Mouse (Mus musculus) splenic B cell, adult 2 months (primary cell): ENCODE measurements around the gene Tbc1d16.
A peak's percentile ranks its signal among the peaks of the same experiment; 100 is the strongest.
"Not testable (repeated sequence)": the region's sequence is repeated elsewhere in the genome, so short reads cannot be mapped to it uniquely, and the experiment has no call there.

ENCODE experiments used
- DNase-seq: peaks from one replicate; pipeline ENCODE4 v3.0.0-alpha.2; 2011; ENCODE audit warnings: low read depth, low spot score
- H3K27me3 ChIP-seq: 2 replicates; pipeline ENCODE4 v1.6.1; 2012; ENCODE audit warnings: mild to moderate bottlenecking, low read length, moderate library complexity, mixed read lengths; ENCODE audit not compliant: control insufficient read depth, poor library complexity, insufficient read depth, severe bottlenecking
- H3K36me3 ChIP-seq: 2 replicates; pipeline ENCODE4 v1.6.1; 2012; ENCODE audit warnings: mild to moderate bottlenecking, low read length, moderate library complexity, mixed read lengths; ENCODE audit not compliant: control insufficient read depth, poor library complexity, insufficient read depth, severe bottlenecking

Tbc1d16 gene

GRCm38 (mm10) chr11:119228091-119228781 is at the start of gene Tbc1d16, which contains the start of gene Ccdc40:
Gene Tbc1d16 (minus strand): TSS chr11:119228499.
Gene Ccdc40 (plus strand): TSS chr11:119228572.
- DNase-seq, result peak; percentile 68
- Histone ChIP-seq H3K27me3 (no peaks in the 10 kb centered on the region), H3K36me3 (no peaks in the 10 kb centered on the region)

- Histone ChIP-seq H3K36me3 (peaks cover 3% of the 10 kb centered on the region; the same call in 1 of the 2 replicates), H3K27me3 (no peaks in the 10 kb centered on the region)
- peak; percentile 37 for DNase-seq
These were observed 45.1 kb upstream of the Tbc1d16 start for GRCm38 (mm10) chr11:119273186-119273930.

GRCm38 (mm10) chr11:119272492-119272891 is 44.2 kb upstream of the Tbc1d16 start:
- not testable (repeated sequence) for H3K36me3 ChIP-seq, DNase-seq, H3K27me3 ChIP-seq

DNA sequence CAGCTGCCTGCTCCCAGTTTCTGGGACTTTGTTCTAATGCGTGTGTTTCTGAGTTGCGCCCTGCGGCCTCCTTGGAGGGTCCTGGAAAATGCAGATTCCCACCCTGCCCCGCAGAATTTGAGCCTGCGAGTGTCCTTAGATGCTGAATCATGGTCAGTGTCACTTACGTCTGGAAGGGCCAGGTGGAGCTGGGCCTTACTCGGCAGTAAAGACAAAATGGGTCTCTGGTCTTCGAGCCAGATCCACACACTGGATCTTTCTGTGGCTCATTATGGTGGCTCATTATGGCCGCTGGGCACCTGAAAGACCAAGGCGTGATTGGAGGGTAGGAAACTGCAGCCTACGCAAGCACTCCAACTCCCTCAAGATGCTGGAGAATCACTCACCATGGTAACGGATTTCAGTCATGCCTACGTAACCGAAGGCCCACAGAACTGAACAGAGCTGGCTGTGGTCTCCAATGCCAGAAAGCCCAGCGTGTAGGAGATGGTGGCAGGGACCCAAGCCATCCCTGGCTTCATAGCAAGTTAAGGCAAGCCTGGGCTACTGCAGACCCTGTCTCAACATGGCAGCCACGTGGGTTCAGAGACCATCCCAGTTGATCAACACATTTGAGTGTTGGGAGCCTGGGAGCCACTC is 40.4 kb upstream of the Tbc1d16 start:
- no peak for DNase-seq
- H3K36me3 ChIP-seq, result peaks cover 2% of the 10 kb centered on the region; the same call in 1 of the 2 replicates

GRCm38 (mm10) chr11:119267768-119268556 is 39.7 kb upstream of the Tbc1d16 start, which contains the start of gene Gaa:
Gene Gaa (plus strand): TSS chr11:119267887.
- H3K36me3 ChIP-seq, result no peaks in the 10 kb centered on the region
- no peaks in the 10 kb centered on the region for H3K27me3 ChIP-seq
- peak; percentile 98 for DNase-seq

More for the DNA sequence above, 40.4 kb upstream of the Tbc1d16 start:
- H3K27me3 ChIP-seq, result no peaks in the 10 kb centered on the region

GRCm38 (mm10) chr11:119267241-119267674 is 39.0 kb upstream of the Tbc1d16 start:
- no peaks in the 10 kb centered on the region for H3K36me3 ChIP-seq
- DNase-seq, result no peak
- no peaks in the 10 kb centered on the region for H3K27me3 ChIP-seq

GRCm38 (mm10) chr11:119265811-119266210 is 37.5 kb upstream of the Tbc1d16 start:
- H3K27me3 ChIP-seq, result no peaks in the 10 kb centered on the region
- DNase-seq, result no peak
- no peaks in the 10 kb centered on the region for H3K36me3 ChIP-seq

DNA sequence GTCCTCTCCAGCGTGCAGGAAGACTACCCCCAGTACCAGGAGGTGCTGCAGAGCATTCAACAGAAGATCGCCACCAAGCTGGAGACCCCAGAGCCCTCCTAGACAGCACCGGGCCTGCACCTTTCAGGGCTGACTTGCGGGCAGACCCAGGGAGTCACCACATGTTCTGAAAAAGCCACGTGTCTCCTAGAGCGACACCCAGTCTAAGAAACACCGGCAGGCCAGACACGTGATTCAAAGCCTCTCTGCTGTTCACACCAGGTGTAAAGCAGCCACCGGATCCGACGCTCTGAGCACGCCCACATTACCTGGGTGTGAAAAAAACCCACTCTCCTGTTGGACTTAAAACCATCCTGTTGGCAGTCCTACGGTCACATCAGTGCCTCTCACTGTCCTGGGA is 36.1 kb upstream of the Tbc1d16 start:
- no peak for DNase-seq
- Histone ChIP-seq H3K27me3 (no peaks in the 10 kb centered on the region), H3K36me3 (no peaks in the 10 kb centered on the region)

- H3K36me3 ChIP-seq, result no peaks in the 10 kb centered on the region
- DNase-seq, result no peak
- no peaks in the 10 kb centered on the region for H3K27me3 ChIP-seq
These were observed 31.7 kb upstream of the Tbc1d16 start for GRCm38 (mm10) chr11:119259977-119260376.

DNA sequence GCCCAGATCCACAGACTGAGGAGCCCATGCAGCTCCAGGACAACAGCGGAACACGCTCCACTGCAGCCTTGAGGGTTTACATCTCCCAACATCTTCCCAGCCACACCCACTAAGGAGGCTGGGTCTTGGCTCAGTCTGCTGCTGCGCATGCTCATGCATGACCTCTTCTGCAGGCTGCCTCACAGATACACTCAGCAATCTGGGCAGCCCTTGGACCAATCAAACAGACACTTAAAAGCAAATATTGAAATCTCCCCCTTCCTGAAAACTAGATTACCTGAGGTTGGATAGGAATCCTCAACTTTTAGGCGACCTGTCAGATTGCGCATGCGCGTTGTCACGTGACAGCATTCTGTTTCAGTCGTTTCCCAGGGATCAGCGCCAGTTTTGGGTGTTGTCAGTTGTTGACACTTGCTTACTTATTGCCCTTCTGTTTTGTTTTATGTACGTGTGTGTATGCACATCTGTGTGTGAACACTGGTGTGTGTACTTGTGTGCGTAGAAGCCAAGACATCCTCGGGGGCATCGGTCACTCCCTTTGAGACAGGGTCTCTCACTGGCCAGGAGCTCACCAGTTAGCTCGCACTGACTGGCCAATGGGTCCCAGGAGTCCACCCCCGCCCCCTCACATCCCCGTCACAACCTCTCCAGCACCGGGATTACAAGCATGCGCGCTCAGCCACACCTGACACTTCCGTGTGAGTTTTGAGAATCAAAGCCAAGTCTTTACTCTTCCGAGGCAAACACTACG is 30.4 kb upstream of the Tbc1d16 start:
- DNase-seq, result peak; percentile 56

DNA sequence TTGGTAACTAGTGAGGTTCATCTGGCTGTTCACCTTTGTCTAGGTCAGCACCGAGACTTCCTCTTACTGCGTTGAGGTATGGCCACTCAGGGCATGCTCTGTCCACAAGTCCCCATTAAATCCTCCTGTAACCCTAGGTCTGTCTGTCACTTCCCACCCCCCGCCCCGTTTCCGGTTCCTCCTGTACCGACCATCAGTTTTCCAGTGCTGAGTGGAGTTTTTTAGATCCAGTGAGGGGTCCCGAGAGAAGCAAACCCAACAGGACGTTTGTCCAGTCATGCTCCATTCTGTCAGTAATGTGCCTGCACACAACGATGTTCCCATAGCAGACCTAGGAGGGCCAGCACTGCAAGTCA is 29.9 kb upstream of the Tbc1d16 start:
- Histone ChIP-seq H3K27me3 (no peaks in the 10 kb centered on the region), H3K36me3 (no peaks in the 10 kb centered on the region)
- no peak for DNase-seq

More for the DNA sequence above, 30.4 kb upstream of the Tbc1d16 start:
- H3K36me3 ChIP-seq, result no peaks in the 10 kb centered on the region
- no peaks in the 10 kb centered on the region for H3K27me3 ChIP-seq

GRCm38 (mm10) chr11:119256557-119256956 is 28.3 kb upstream of the Tbc1d16 start:
- DNase-seq, H3K27me3 ChIP-seq, H3K36me3 ChIP-seq: not testable (repeated sequence)

- H3K36me3 ChIP-seq, result no peaks in the 10 kb centered on the region
- peak; percentile 59 for DNase-seq
- H3K27me3 ChIP-seq, result no peaks in the 10 kb centered on the region
These were observed 24.7 kb upstream of the Tbc1d16 start for GRCm38 (mm10) chr11:119252854-119253541.
